Mouse (Mus musculus): ENCODE results near the gene Gm21985.
A peak's percentile ranks its signal among the peaks of the same experiment; 100 is the strongest.

The Gm21985 gene

DNA sequence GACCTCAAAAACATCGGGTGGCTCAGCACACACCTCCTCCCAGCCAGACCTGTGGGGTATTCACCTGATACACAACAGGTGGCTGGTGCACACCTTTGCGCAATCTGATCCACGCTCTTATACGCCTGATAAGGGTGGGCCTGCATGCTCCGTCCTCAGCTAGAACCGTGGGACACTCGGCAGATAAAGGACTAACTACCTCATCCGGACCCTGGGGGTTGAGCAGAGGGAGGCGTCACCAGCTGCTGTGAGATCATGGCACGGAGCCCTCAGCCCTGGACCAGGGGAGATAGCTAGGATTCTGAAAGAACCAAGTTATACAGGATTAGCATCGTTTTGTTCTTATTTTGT, at the start of gene Gm21985:
TSS of gene Gm21985 (plus strand) at position 73 of the 351 bp plus-strand sequence.
- no peak for DNase-seq (ENCODE audit: low read depth, low spot score)

GRCm38 (mm10) chr2:112217614-112218013, 48.5 kb upstream of the Gm21985 start:
- DNase-seq (ENCODE audit: low read depth, low spot score), result no peak

GRCm38 (mm10) chr2:112220880-112221279, 45.2 kb upstream of the Gm21985 start:
- DNase-seq (ENCODE audit: low read depth, low spot score), result no peak

- no peak for DNase-seq (ENCODE audit: low read depth, low spot score)
Measured at GRCm38 (mm10) chr2:112222607-112223006, 43.5 kb upstream of the Gm21985 start.

DNA sequence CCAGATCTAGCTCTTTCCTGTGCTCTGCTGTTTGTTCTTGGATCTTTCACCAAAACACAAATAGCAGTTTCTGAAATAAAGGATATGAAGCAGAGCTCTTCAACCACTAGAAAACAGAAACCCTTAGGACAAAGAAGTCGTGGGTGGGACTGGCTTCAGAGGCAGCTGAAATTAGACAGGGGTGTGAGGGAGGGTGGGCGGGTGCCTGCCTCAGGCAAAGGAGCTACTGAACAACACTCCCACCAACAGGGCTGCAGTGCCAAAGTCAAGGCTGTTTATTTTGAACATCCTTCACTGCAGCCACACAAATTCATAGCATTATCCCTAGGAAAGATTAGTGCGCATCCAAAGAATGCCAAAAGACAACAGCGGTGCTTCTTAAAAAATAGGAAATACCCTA, 41.8 kb upstream of the Gm21985 start:
- DNase-seq (ENCODE audit: low read depth, low spot score), result no peak

DNA sequence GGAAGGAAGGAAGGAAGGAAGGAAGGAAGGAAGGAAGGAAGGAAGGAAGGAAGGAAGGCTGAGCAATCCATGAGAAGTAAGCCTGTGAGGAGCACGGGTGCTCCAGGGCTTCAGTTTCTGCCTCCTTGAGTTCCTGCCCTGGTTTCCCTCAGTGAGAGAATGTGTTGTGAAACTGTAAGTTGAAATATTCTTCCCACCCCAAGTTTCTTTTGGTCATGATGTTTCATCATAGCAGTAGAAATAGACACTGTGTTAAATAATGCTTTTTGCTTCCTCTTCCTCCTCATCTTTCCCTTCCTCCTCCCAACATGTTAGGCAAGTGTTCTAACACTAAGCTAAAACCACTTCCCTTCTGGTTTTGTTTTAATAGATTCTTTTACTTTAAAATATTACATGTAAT, 33.5 kb upstream of the Gm21985 start:
- no peak for DNase-seq (ENCODE audit: low read depth, low spot score)

DNA sequence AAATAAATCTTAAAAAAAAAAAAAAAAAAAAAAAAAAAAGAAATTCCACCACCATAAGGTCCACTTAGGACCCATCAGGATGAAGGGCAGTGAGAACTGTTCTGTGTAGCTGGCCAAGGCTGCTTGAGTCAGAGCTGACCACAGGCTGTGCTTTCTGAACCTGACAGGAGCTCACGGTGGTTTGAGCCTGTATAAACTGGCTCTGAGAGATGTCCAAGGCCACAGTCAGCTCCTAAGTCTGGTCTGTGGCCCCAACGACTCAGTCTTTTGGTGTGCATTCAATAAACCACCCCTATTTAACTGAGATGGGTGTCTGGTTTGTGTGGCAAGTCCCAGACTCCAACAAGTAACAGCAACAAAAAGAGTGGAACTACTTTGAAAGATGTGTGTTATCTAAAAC, 29.5 kb upstream of the Gm21985 start:
- DNase-seq (ENCODE audit: low read depth, low spot score), result no peak

GRCm38 (mm10) chr2:112238006-112238405, 28.1 kb upstream of the Gm21985 start:
- DNase-seq (ENCODE audit: low read depth, low spot score), result no peak

DNA sequence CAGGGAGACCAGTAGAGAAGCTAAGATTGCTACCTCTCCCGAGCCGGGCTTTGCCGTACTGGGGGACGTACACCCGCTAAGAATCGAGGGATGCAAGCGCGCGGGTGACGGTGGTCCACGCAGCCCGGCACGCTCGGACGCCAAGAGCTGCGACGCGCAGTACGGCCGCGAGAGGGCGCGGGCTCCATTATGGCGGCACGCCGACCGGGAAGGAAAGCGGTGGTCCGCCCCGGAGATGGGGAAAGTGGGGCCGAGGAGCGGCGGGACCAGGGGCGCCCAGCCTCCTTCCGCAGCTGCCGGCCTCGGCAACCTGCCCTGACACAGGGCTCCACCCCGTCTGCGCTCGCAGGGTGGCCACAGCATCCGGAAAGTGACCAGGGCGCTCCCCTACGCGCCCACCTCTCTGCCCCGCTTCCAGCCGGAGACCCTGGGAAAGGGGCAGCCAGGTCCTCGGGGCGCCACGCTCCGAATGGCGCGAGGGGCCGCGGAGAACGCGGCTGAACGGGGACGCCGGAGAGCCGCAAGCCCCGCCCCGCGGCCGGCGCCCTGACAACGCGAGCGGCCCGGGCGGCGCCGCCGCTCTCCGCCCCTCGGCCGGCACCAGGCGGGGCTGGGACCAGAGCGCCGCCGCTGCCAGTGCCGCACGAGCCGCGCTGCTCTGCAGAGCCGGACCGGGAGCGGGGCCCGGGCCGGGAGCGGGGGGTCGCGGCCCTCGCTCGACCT, 26.7 kb upstream of the Gm21985 start, which contains the start of gene Lpcat4:
TSS of gene Lpcat4 (plus strand) at position 257 of the 723 bp plus-strand sequence.
- peak; percentile 87 for DNase-seq (ENCODE audit: low read depth, low spot score)

- no peak for DNase-seq (ENCODE audit: low read depth, low spot score)
Measured at GRCm38 (mm10) chr2:112239935-112240721, 26.0 kb upstream of the Gm21985 start.

DNA sequence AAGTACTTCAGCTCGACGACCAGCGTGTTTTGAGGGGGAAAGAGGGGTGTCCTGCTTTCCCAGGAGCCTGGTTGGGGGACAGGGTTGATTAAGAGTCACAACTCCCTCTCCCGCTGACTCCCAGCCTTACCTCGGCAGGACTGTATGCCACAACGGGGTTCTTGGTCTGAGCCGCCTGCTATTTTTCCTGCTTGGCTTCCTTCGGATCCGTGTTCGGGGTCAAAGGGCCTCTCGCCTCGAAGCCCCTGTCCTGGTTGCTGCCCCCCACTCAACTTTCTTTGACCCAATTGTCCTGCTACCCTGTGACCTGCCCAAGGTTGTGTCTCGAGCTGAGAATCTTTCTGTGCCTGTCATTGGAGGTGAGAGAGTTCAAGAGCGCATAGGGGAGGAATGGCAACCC, 24.3 kb upstream of the Gm21985 start:
- DNase-seq (ENCODE audit: low read depth, low spot score), result no peak

- DNase-seq (ENCODE audit: low read depth, low spot score), result no peak
Measured at GRCm38 (mm10) chr2:112245307-112245706, 20.8 kb upstream of the Gm21985 start.

DNA sequence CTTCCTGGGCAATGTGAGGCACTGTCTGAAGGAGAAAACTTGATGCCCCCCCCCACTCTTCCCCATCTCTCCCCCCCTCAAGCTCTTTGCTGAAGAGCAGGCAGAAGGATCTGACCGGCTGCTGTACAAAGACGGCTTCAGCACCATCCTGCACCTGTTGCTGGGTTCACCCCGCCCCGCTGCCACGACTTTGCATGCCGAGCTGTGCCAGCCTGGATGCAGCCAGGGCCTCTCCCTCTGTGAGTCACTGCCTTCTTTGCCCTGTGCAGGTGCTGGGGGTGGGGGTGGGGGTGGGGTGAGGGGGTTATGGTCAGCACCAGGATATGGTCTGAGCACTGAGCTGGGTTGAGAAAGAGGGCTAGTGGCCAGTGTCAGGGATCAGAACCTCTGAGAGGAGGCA, 19.9 kb upstream of the Gm21985 start:
- DNase-seq (ENCODE audit: low read depth, low spot score), result no peak

GRCm38 (mm10) chr2:112247323-112247722, 18.8 kb upstream of the Gm21985 start:
- no peak for DNase-seq (ENCODE audit: low read depth, low spot score)

- no peak for DNase-seq (ENCODE audit: low read depth, low spot score)
Measured at GRCm38 (mm10) chr2:112249780-112250453, 16.2 kb upstream of the Gm21985 start.

DNA sequence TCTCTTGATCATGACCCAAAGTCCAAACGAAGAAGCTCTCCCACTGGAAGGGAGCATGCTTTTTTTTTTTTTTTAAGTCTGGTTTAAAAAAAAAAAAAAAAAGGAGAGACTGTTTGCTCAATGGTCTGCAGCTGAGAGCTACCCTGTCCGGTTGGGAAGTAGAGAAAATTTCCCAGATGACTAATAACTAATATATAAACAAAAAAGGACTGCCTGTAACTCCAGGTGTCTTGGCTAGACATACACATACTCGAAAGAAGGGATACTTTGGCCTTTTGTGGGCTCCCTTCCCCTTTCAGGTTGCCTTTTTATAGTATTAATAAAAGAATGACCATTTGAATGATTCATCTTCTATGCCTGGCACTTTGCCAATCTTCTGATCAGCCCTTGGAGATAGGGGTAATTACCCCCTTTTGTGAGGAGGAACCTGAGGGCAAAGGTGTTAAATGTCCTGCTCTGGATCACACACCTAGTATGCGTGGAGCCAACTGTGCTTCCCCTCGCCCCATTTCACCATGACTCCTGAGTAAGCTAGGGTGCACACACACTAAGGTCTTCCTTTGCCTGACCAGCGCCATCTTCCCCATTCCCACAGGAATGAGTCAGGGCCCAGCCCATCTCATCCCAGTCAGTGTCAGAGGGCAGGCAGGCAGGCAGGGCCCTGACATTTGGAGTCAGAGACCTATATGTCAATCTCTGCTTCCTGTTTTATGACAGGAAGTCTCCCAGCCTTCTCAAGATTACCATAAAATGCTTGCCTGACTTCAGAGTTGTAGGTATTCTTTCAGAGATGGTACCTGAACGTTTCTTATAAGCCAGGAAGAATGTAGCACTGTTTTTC, 11.2 kb upstream of the Gm21985 start:
- no peak for DNase-seq (ENCODE audit: low read depth, low spot score)

DNA sequence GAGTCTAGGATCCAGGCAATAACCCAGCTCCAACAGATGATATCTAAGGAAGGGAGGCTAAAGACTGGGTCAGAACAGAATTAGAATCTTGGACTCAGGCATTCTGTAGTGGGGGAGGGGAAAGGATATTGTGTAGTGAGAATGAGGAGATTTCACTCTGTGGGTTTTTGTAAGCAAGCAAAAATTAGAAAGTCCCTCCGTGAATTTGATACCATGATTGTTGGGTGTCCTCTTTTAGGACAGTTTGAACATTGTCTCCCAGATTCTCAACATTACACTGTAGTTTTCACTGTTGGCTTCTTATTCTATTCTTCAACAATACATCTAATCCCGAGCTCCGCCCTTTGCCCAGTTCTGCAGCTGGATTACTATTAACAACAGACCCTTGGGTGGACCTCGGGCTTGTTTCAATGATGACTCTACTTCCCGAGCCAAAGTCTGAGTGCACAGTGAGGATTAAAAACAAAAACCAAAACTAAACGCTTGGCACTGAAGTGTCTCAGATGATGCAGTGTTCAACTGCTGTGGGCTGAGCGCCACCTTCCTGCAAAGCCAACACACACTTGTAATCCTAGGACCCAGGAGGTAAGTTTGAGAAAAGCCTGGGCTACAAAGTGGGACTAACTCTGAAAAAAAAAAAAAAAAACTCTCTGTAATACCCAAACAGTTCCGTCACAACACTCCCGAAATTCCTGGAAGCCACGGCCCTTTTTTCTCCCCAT, 6.7 kb upstream of the Gm21985 start, which contains the start of gene Nutm1:
TSS of gene Nutm1 (minus strand) at position 51 of the 722 bp plus-strand sequence.
- no peak for DNase-seq (ENCODE audit: low read depth, low spot score)

GRCm38 (mm10) chr2:112261748-112262653, 4.1 kb upstream of the Gm21985 start, which contains the start of gene Nop10:
TSS of gene Nop10 (plus strand) at chr2:112261926.
- peak; percentile 95 for DNase-seq (ENCODE audit: low read depth, low spot score)

DNA sequence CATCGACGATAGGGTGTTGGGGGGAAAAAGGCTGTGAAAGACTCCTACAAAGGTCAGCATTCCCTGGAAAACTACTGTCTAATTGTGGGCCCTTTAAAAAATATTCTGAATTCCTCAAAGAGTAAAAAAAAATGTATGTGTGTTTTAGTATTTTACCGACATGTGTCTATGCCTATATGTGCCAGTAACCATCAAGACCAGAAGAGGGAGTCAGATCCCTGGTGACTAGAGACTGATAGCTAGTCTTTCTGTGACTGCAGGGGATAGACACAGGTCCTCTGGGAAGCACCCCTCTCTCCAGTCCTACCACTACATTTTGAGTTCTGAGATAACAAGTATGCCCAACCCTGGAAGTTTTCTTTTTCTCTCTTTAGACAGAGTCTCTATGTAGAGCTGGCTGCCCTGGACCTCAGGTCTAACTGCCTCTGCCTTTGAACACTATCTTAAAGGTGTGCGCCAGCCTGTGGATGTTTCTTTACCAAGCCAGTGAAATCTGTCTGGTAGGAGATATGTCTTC, 3.3 kb upstream of the Gm21985 start:
- DNase-seq (ENCODE audit: low read depth, low spot score), result no peak

All from forelimb bud, embryonic 11.5 days (tissue).